Mouse (Mus musculus): Measurements from ENCODE around the gene Ndufv1.
"Not testable (repeated sequence)": the region's sequence is repeated elsewhere in the genome, so short reads cannot be mapped to it uniquely, and the experiment has no call there.

Ndufv1 gene

DNA sequence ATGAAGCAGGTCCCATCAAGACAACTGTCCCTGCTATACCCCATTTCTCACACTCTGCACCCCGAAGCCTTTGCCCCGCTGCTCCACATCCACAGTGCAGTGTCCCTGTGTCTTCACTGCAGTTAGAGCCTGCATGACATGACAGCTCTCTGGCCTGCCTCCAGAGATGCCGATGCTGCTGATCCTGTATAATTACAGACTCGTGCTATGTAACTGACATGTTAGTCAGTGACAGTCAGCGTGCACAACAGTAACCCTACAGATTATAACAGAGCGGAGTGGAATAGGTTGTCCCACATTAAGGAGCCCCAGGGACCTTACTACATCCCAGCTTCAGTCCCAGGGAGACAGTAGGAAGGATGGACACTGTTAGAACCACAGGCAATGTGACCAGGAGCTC is 38.0 kb downstream of the Ndufv1 start:
- DNase-seq (ENCODE audit: low spot score) = not testable (repeated sequence)

DNA sequence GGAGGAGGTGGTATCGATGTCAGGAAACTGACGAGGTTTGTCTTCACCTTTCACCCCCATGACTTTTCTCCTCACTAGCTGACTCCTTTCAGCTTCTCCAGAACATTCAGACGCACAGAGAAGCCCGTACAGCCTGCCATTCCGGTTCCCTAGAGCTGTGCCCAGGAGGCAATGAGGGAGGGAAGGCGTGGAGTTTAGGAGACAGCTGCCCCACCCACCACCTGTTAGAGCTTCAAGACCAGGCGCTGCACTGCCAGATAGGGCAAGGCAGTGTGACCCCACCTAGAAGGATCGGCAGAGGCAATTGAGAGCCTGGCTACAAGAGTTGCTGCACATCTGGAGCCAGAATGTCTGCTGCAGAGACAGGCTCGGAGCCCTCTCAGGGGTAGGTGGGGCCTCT is 40.4 kb downstream of the Ndufv1 start, which contains the start of gene Aldh3b2:
Gene Aldh3b2 (plus strand): TSS at position 100 of the 400 bp plus-strand sequence.
- DNase-seq (ENCODE audit: low spot score) = peak; percentile 47

DNA sequence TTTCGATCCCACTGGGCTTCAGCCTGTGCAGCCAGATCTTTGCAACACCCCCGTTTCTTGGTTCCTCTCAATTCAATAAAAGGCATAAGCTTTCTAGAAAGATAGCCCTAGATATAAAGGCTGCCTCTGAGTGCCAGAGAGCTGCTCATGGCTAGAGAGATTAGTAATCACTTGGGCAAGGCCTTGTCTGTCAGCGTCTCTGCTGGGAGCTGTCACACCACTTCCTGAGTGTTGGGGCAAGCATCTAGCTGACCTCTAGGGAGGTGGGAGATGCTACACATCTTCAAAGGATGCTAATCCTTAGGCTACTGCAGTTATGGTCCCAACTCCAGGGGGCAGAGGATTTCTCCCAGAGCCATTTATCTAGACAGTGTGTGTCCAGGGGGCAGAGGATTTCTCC is 45.3 kb downstream of the Ndufv1 start:
- DNase-seq (ENCODE audit: low spot score) = no peak

DNA sequence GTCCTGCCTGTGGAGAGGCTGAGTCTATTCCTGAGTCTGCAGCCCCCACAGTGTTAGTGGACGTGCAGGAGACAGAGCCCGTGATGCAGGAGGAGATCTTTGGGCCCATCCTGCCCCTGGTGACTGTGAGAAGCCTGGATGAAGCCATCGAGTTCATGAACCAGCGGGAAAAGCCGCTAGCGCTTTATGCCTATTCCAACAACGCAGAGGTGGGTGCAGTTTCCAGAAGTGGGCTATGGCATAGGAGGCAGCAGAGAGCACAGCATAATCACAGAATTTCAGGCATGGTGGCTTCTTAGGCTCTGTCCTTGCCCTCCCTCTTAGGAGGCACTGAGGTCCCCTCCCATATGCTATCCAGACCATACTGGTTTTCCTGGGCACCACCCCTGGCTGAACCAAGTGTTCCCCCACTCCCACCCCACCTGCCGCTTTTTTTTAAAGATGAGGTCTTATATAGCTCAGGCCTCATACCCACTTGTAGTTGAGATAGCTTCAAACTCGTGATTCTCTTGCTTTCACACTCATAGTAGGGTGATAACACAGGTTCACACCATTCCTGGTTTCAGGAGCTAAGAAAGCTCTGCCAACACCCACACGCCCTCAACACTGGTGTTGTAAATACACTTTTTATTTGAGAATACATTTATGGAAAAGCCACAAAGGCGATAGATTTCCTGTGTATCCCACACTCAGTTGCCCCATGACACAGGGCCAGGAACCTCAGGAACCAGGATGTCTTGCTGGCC is 46.1 kb downstream of the Ndufv1 start:
- DNase-seq (ENCODE audit: low spot score) = no peak

DNA sequence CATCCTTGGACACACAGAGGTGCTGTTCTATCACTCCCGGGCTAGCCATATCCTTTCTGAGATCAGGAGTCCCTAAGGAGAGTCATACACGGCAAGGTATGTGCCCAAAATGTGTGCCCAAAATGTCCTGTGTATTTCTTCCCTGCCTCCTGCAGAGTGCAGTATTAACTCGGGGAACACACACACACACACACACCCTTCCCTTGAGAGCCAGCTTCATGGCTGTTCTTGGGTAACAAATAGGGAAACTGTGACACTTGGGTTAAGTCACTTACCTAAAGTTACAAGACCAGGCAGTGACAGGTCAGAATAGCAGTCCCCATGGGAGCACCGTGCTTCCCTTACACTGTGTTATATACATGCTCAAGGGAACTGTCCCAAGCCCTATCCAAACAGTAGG is 48.6 kb downstream of the Ndufv1 start:
- DNase-seq (ENCODE audit: low spot score) = no peak

DNA sequence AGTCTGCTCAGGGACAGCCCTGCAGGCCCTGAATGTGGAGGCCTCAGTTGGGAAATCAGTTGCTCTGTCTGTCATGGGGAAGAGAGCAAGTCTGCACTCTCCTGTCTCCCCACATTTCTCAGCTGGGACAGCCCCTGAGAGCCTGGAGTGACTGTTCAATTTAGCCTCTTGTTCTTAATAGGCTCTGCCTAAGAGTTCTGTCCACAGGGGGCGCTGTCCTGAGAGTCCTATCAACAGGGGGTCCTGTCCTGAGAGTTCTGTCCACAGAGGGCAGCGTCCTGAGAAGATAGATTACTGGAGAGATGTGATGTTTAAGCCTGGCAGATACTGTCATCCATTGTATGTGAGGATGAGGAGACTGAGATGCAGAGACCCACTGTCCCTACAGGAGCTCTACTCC is 50.1 kb downstream of the Ndufv1 start:
- DNase-seq (ENCODE audit: low spot score) = no peak

DNA sequence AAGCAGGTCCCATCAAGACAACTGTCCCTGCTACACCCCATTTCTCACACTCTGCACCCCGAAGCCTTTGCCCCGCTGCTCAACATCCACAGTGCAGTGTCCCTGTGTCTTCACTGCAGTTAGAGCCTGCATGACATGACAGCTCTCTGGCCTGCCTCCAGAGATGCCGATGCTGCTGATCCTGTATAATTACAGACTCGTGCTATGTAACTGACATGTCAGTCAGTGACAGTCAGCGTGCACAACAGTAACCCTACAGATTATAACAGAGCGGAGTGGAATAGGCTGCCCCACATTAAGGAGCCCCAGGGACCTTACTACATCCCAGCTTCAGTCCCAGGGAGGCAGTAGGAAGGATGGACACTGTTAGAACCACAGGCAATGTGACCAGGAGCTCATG is 50.8 kb downstream of the Ndufv1 start:
- DNase-seq (ENCODE audit: low spot score) = not testable (repeated sequence)

DNA sequence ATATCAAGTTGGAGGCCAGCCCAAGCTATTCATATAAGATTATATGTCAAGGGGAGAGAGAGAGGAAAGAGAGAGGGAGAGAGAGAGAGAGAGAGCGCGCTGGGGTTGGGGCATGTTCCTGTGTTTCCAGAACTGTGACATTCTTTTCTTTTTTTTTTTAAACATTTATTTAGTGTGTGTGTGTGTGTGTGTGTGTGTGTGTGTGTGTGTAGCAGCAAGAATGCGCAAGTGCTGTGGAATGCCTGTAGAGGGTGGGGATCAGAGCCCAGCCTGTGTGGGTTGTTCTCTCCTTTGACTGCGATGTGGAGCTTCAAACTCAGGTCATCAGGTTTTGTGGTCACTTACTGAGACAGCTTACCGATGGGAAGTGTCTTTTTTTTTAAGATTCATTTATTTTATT is 52.4 kb downstream of the Ndufv1 start:
- DNase-seq (ENCODE audit: low spot score) = no peak

DNA sequence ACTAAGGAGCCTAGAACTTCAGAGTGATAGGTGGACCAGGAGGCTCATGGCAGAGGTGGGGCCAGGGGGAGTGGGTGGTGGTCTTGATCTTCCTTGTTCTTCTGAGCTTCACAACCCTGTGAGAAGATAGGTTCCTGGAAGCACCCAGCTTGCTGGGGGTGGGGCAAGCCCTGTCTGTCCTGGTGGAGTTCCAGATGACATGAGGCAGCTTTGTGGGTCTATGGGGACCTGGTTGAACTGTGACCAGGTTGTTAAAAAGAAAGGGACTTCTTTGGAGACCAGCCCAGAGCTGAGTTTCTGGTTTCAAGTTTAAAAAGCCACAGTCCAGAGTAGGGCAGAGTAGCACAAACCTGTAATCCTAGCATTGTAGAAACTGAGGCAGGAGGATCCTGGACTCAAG is 53.6 kb downstream of the Ndufv1 start:
- no peak for DNase-seq (ENCODE audit: low spot score)

DNA sequence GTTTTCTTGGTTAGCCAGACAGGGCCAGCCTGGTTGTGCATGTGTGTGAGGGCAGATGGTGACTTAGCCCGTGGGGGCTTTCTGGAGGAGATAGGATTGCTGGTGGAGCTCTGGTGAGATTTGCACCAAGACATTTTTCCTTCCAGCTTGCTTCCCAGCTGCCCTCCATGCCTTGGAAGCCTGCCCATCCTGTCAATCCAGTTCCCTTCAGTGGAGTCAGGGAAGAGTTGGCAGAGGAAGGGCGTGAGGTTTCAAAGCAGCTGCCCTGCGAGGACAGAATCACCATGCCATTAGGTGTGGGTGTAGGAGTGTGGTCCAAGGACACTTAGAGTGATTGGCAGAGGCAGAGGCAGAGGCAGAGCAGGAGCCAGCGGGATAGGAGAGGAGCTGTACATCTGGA is 54.1 kb downstream of the Ndufv1 start, which contains the start of gene Aldh3b3:
Gene Aldh3b3 (plus strand): TSS at position 176 of the 400 bp plus-strand sequence.
- DNase-seq (ENCODE audit: low spot score) = no peak
